Mouse (Mus musculus) cerebellum, adult 9-10 months (tissue): Measurements from ENCODE around the gene Edem3.
"Not testable (repeated sequence)": the region's sequence is repeated elsewhere in the genome, so short reads cannot be mapped to it uniquely, and the experiment has no call there.

Experiments used
- DNase-seq: peaks from one replicate; pipeline ENCODE4 v3.0.0; 2022

The Edem3 gene

GRCm38 (mm10) chr1:151754881-151755659 lies at the start of gene Edem3:
Gene Edem3 (plus strand): TSS chr1:151755371.
- DNase-seq, result peak; percentile 99

- DNase-seq, result peak; percentile 87
Measured at GRCm38 (mm10) chr1:151705723-151706396, 49.3 kb upstream of the Edem3 start.

GRCm38 (mm10) chr1:151706397-151706752 lies 48.8 kb upstream of the Edem3 start:
- no peak for DNase-seq

GRCm38 (mm10) chr1:151708966-151709733 lies 46.0 kb upstream of the Edem3 start:
- no peak for DNase-seq

GRCm38 (mm10) chr1:151709734-151710022 lies 45.5 kb upstream of the Edem3 start:
- no peak for DNase-seq

- DNase-seq, result no peak
Measured at GRCm38 (mm10) chr1:151710424-151711055, 44.6 kb upstream of the Edem3 start.

- no peak for DNase-seq
Measured at GRCm38 (mm10) chr1:151711062-151711461, 44.1 kb upstream of the Edem3 start.

GRCm38 (mm10) chr1:151712664-151713063 lies 42.5 kb upstream of the Edem3 start:
- no peak for DNase-seq

- no peak for DNase-seq
Measured at GRCm38 (mm10) chr1:151713622-151714021, 41.5 kb upstream of the Edem3 start.

GRCm38 (mm10) chr1:151716024-151716710 lies 39.0 kb upstream of the Edem3 start:
- no peak for DNase-seq

GRCm38 (mm10) chr1:151717624-151718023 lies 37.5 kb upstream of the Edem3 start:
- no peak for DNase-seq

- DNase-seq, result no peak
Measured at GRCm38 (mm10) chr1:151718575-151718974, 36.6 kb upstream of the Edem3 start.

- DNase-seq, result peak; percentile 8
Measured at GRCm38 (mm10) chr1:151719911-151720310, 35.3 kb upstream of the Edem3 start.

- DNase-seq, result no peak
Measured at GRCm38 (mm10) chr1:151720566-151720965, 34.6 kb upstream of the Edem3 start.

- no peak for DNase-seq
Measured at GRCm38 (mm10) chr1:151721357-151721983, 33.7 kb upstream of the Edem3 start.

GRCm38 (mm10) chr1:151723771-151724170 lies 31.4 kb upstream of the Edem3 start:
- DNase-seq, result no peak

- no peak for DNase-seq
Measured at GRCm38 (mm10) chr1:151725590-151725989, 29.6 kb upstream of the Edem3 start.

GRCm38 (mm10) chr1:151726358-151726757 lies 28.8 kb upstream of the Edem3 start:
- no peak for DNase-seq

- no peak for DNase-seq
Measured at GRCm38 (mm10) chr1:151728141-151728540, 27.0 kb upstream of the Edem3 start.

GRCm38 (mm10) chr1:151737146-151737545 lies 18.0 kb upstream of the Edem3 start:
- DNase-seq, result no peak

GRCm38 (mm10) chr1:151741199-151741621 lies 14.0 kb upstream of the Edem3 start:
- DNase-seq, result no peak

GRCm38 (mm10) chr1:151749894-151750293 lies 5.3 kb upstream of the Edem3 start:
- not testable (repeated sequence) for DNase-seq
